Mouse (Mus musculus) ovary, postnatal 10 days (tissue): ENCODE data around the gene Rmnd5a.

ENCODE experiments used
- DNase-seq: peaks from one replicate; pipeline ENCODE4 v3.0.0; 2022; ENCODE audit warnings: low spot score

Rmnd5a gene

GRCm38 (mm10) chr6:71441251-71441580 lies 779 bp upstream of the Rmnd5a start:
- DNase-seq = no peak

- DNase-seq = no peak
Observed at GRCm38 (mm10) chr6:71440217-71440491, 283 bp downstream of the Rmnd5a start.

- DNase-seq = peak; percentile 34
Observed at GRCm38 (mm10) chr6:71439506-71440216, 776 bp downstream of the Rmnd5a start.

GRCm38 (mm10) chr6:71438070-71438469 lies 2.4 kb downstream of the Rmnd5a start:
- DNase-seq = no peak

- no peak for DNase-seq
Observed at GRCm38 (mm10) chr6:71427996-71428725, 12.3 kb downstream of the Rmnd5a start.

GRCm38 (mm10) chr6:71425681-71426080 lies 14.8 kb downstream of the Rmnd5a start:
- DNase-seq = no peak

- no peak for DNase-seq
Observed at GRCm38 (mm10) chr6:71423116-71423515, 17.3 kb downstream of the Rmnd5a start.

GRCm38 (mm10) chr6:71422162-71422561 lies 18.3 kb downstream of the Rmnd5a start:
- no peak for DNase-seq

- DNase-seq = no peak
Observed at GRCm38 (mm10) chr6:71420848-71421247, 19.6 kb downstream of the Rmnd5a start.

- DNase-seq = no peak
Observed at GRCm38 (mm10) chr6:71418874-71419273, 21.6 kb downstream of the Rmnd5a start.

GRCm38 (mm10) chr6:71415446-71415845 lies 25.0 kb downstream of the Rmnd5a start:
- DNase-seq = no peak

GRCm38 (mm10) chr6:71414624-71415023 lies 25.8 kb downstream of the Rmnd5a start:
- DNase-seq = no peak

GRCm38 (mm10) chr6:71398829-71399609 lies 41.4 kb downstream of the Rmnd5a start:
- no peak for DNase-seq

- DNase-seq = no peak
Observed at GRCm38 (mm10) chr6:71396761-71397160, 43.7 kb downstream of the Rmnd5a start.

- no peak for DNase-seq
Observed at GRCm38 (mm10) chr6:71396016-71396415, 44.4 kb downstream of the Rmnd5a start.

GRCm38 (mm10) chr6:71390496-71390895 lies 49.9 kb downstream of the Rmnd5a start:
- DNase-seq = no peak

- DNase-seq = no peak
Observed at GRCm38 (mm10) chr6:71381654-71382053, 58.8 kb downstream of the Rmnd5a start.

- no peak for DNase-seq
Observed at GRCm38 (mm10) chr6:71376711-71377110, 63.7 kb downstream of the Rmnd5a start.

- DNase-seq = no peak
Observed at GRCm38 (mm10) chr6:71374921-71375320, 65.5 kb downstream of the Rmnd5a start.

- no peak for DNase-seq
Observed at GRCm38 (mm10) chr6:71374311-71374829, 66.1 kb downstream of the Rmnd5a start.

GRCm38 (mm10) chr6:71373249-71373775 lies 67.1 kb downstream of the Rmnd5a start, which contains the start of gene Cd8a:
Gene Cd8a (plus strand): TSS chr6:71373427.
- DNase-seq = no peak

- no peak for DNase-seq
Observed at GRCm38 (mm10) chr6:71372041-71372720, 68.3 kb downstream of the Rmnd5a start.
